Mouse (Mus musculus) embryo, embryonic 10.5 days (tissue): ENCODE results near the gene Krt8.

ENCODE experiments used
- DNase-seq: peaks from one replicate; pipeline ENCODE4 v3.0.0-alpha.2; 2015; ENCODE audit warnings: low spot score

Krt8 gene

GRCm38 (mm10) chr15:101976023-101976422, 28.3 kb downstream of the Krt8 start:
- no peak for DNase-seq

DNA sequence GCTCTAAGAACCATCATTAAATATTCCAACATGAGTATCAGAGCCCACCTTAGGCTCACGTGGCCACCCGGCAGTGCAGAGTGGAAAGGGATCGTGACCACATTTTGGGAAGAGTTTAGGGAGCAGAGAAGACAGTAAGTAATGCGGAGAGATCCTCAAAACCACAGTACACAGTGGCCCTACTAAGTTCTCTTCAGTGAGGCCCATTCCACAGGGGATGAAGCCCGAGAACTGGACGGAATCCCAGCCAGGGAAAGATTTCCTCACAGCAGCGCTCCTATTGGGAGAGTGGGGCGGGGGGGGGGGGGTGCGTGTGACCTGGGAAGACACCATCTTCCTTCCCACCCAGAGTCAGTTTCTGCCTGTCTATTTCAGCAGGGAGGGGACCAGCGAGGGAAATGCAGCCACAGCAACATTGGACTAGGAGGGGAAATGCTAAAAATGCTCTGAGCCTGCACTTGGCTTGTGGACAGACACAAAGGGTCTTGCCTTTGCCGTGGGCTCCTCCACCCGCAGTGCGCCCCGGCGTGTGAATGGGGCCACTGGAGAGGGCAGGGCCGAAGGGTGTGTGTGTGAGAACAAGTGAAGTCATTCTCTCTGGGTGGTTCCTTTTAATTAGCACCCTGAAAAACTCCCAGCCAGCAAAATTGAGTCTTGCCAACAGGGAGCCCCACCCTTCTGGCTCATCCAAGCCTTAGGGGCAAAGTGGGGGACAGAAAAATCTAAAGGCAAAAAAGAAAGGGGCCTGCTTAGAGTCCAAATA, 30.0 kb downstream of the Krt8 start:
- no peak for DNase-seq

DNA sequence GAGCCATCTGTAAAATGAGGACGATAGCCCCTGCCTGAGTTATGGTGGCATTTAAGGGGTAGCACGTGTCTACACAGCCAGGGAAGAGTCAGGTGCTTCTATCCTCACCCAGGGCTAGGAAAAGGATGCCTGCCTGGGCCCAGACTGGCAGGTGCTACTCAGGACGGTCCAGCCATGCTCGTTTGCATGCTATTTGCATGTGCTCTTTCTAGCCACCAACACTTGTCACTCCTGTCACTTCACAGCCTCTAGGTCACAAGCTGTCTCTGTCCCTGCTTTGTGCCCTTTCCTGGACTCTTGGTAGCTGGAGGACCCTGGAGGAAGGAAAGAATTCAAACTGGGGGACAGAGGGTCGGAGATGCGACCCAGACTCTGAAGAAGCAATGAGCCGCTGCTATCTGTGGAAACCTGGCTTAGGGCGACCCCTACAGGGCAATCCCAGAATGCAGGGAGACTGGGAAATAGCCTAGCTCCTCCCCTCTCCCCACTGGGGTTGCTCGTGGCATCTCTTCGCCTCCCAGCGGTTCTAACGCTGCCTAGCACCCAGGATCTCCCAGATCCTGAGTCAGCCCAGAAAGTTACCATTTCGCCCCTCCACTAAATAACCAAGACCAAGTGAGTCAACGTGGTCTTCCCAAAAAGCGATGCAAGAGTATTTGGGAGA, 30.7 kb downstream of the Krt8 start:
- DNase-seq, result peak; percentile 99

GRCm38 (mm10) chr15:101970536-101970935, 33.7 kb downstream of the Krt8 start:
- DNase-seq, result peak; percentile 87

DNA sequence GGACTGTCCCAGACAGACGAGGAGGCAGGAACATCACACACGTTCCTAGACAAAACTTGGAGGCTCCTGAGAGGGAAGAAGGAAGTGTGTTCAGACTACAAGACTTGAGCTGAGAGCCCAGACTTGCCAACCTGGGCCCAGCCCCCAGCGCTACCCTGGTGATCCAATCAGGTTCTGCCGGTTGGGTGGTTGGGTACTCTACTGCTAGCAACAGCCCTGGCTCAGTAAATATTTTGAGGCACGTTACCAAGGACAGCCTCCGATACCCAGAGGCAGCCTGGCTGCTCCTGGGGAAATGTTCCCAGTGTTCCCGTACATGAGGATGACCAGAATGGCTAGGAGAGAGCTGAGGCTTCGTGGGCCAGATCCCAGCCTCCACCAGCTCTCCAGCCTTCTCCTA, 37.5 kb downstream of the Krt8 start:
- DNase-seq, result no peak

DNA sequence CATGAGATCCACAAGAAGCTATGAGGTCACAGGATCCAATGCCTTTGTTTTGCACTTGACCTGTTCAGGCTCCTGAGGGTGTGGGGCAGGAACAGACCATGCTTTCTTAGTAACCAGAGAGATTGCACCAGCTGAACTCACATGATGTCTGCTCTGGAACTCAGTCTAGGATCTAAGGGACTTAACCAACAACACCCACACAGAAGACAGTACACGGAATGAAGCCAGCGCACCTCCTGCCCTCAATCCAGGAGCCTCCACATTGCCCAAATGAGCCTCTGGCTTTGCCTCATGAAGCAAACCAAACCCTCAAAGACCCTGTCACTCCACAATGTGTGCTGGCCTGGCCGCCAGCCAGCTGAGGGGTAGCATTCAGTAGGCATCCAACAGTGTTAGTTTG, 45.4 kb downstream of the Krt8 start:
- DNase-seq, result no peak

- no peak for DNase-seq
Measured at GRCm38 (mm10) chr15:101954187-101954586, 50.1 kb downstream of the Krt8 start, which contains the start of gene Krt78. Gene Krt78 (minus strand): TSS chr15:101954287.

- DNase-seq, result no peak
Measured at GRCm38 (mm10) chr15:101952733-101953474, 51.4 kb downstream of the Krt8 start.
